Mouse (Mus musculus): ENCODE measurements around the gene Hist2h2ab. TPM values are rescaled to one million over a fixed set of nuclear protein-coding genes. Genes with fewer than 3 reads are reported as not detected.
"Not testable (repeated sequence)": the region's sequence is repeated elsewhere in the genome, so short reads cannot be mapped to it uniquely, and the experiment has no call there.

The Hist2h2ab gene
- 10 to 100 TPM in 1 of 2 experiments, 1 to 10 TPM in 1; 9.4 to 10.4 TPM for total RNA-seq (2021)
- long read RNA-seq, experiment 1: 0 reads
- long read RNA-seq, experiment 2: 0 reads

GRCm38 (mm10) chr3:96219661-96220130, at the start of gene Hist2h2ab, which contains the start of gene Bola1:
Gene Hist2h2ab, plus strand, starts transcription at chr3:96219865.
Gene Bola1, minus strand, starts transcription at chr3:96219709.
- peak; percentile 86 to 91 for DNase-seq (ENCODE audit: low spot score in 2 of 2)

GRCm38 (mm10) chr3:96170276-96170675, 49.4 kb upstream of the Hist2h2ab start:
- DNase-seq (ENCODE audit: low spot score in 2 of 2): no peak

DNA sequence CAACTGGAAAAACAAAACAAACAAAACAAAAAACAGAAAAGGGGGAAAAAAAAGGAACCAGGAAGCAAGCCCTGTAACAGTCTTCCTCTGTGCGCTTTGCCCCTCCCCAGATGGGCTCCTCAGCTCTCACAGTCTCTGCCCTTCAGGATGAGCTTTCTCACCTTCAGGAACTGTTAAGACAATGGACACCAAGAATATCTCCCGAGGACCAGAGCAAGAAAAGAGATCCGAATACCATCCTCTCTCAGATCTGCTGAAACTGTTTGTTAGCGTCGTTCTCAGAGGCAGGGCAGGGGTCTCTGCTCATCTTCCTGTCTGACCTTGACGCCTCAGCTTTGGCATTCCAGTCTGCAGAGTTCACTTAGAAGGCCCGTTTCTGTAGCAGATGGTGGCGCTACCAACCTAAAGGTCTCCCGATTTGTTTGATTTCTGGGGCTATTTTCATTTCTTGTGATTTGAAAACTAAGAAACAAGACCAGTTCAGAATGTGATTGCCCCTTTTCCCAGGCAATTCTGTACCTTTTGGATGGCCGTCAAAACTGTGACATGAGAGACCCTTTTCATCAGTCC, 48.6 kb upstream of the Hist2h2ab start:
- no peak for DNase-seq (ENCODE audit: low spot score in 2 of 2)

DNA sequence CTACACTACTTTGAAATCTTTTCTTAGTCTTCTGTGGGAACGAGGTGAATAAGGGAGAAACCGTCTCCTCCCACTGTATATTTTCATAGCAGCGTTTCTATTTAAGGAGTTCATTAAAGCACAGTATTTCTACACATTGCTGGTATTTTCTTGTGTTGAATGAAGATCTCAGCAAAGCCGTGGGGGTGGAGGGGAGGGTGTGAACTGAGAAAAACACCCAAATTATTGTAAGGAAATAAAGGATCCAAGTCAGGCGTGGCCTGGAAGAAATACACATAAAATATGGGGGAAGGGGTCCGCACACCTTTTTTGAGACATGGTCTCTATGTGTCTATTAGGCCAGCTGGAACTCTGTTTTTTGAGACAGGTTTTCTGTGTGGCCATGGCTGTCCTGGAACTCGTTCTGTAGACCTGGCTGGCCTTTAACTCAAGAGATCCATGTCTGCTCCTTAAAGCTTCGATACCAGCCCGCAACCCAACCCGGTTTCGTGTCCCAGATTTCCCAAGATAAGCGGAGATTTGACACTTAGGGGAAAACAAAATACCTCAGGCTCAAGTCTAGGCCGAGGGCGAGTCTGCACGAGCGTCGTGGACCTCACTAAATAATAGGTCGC, 48.0 kb upstream of the Hist2h2ab start:
- no peak for DNase-seq (ENCODE audit: low spot score in 2 of 2)

DNA sequence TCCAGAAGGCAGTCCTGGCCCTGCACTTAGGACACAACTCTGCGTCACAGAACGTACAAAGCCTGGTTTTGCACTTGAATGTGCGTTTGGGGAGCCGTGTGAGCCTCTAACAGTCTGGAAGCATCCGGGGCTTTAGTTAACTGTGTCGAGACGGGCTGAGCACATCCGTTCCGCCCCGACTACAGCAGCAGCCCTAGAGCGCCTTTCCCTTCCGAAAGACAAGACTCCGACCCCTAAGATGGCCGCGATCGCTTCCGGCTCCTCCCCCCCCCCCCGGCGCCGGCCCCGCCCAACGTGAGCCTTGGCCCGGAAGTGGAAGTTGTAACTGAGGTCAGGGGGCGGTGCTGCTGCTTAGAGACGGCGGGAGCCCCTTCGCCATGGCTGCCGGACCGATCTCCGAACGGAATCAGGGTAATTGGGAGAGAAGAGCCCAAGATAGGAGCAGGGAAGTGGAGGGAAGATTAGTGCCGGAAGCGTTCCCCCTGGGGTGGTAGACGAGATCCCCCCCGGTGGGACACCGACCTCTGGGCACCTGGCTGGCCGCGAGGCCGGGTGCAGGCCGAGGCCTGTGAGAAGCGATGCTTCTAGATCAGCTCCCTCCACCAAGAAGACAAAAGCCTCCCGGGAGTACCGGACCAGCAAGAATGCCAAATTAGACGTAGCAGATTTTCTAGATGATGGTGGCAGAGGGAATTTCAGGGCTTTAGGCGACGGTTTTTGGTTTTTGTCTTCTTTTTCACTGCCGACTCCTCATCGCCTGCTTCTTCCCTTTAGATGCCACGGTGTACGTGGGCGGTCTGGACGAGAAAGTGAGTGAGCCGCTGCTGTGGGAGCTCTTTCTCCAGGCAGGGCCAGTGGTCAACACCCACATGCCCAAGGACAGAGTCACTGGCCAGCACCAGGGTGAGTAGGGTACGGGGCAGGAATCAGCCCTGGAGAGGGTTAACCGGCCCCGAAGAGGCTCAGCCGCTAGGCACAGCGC, 47.2 kb upstream of the Hist2h2ab start, which contains the start of gene Sf3b4:
Sf3b4 (plus strand) TSS at position 136 of the 982 bp plus-strand sequence.
- DNase-seq (ENCODE audit: low spot score in 2 of 2): peak; percentile 83 to 91

DNA sequence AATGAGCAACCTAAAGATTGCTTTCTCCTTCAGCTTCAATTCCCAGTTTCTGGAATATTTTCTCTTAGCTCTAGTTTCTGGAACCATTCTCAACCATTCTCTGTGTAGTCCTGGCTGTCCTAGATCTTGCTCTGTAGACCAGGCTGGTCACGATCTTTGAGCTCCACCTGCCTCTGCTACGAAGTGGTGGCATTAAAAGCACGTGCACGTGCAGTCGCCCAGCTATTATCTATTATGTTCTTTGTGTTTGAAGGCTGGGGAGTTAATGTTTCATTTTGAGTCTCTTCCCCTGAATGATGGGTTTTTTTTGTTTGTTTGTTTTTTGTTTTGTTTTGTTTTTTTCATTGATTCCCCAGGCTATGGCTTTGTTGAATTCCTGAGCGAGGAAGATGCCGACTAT, 46.5 kb upstream of the Hist2h2ab start:
- DNase-seq (ENCODE audit: low spot score in 2 of 2): no peak

DNA sequence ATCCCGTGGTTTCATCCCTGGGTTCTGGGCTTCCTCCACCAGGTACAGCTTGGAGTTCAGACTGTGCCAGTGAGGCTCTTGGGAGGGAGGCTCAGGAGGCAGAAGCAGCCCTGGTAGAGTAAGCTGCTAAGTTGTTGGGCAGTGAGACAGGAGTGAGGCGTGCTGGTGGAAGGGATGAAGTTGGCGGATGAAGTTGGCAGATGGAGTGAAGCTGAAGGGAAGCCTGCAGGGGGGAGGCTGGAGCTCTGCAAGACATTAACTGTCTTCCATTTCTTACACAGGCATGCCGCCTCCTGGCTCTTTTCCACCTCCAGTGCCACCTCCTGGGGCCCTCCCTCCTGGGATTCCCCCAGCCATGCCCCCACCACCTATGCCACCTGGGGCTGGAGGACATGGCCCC, 45.6 kb upstream of the Hist2h2ab start:
- DNase-seq (ENCODE audit: low spot score in 2 of 2): not testable (repeated sequence)

DNA sequence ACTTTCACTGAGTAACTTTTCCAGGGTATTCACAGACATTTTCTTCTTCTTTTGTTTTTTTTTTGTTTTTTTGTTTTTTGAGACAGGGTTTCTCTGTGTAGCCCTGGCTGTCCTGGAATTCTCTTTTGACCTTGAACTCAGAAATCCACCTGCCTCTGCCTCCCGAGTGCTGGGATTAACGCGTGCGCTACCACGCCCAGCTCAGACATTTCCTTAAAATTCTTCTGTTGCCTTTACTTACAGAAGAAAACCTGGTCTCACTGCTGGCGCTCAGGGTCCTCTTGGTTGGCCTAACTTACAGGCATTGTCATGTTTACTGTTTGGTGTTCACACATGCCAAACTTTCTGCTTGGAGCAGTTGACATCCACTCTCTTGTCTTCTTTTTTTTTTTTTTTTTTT, 44.4 kb upstream of the Hist2h2ab start:
- no peak for DNase-seq (ENCODE audit: low spot score in 2 of 2)

DNA sequence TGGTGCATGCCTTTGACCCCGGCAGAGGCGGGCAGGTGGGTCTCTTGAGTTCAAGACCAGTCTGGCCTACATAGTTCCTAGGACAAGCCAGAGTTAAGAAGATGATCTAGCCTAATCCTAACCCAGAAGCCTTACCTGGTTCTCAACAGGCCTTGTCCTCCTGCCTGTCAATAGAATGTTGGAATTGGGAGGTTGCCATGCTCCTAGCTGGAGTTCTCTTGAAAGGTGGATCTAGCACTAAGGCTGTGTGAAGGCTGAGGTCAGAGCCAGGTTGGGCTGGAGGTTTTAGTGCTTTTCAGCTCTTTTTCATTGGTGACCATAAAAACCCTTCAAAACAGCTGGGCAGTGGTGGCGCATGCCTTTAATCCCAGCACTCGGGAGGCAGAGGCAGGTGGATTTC, 41.2 kb upstream of the Hist2h2ab start:
- DNase-seq (ENCODE audit: low spot score in 2 of 2): no peak

- DNase-seq (ENCODE audit: low spot score in 2 of 2): no peak
Observed at GRCm38 (mm10) chr3:96178902-96179301, 40.8 kb upstream of the Hist2h2ab start.

DNA sequence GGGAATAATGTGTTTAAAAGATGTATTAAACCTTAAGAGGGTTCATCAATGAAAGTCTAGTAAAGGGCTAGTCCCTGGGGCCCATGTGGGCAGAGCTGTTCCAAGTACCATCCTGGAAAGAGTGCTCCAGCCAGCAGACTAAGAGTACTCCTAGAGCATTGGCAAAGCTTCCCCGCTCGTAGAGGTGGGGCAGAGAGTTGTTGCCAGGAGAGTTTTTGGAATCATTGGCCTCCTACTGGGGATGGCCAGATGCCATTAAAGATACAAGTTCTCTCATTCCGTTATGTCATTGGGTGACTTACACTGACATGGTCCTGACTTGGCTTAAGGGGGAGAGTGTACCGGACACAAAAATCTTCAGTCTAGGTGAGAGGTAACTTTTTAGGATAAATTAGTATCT, 40.1 kb upstream of the Hist2h2ab start:
- no peak for DNase-seq (ENCODE audit: low spot score in 2 of 2)

- DNase-seq (ENCODE audit: low spot score in 2 of 2): peak in 1 of 2 experiments; percentile 75
Observed at GRCm38 (mm10) chr3:96180727-96181477, 38.8 kb upstream of the Hist2h2ab start, which contains the start of gene Sv2a. Gene Sv2a, plus strand, starts transcription at chr3:96181151.

DNA sequence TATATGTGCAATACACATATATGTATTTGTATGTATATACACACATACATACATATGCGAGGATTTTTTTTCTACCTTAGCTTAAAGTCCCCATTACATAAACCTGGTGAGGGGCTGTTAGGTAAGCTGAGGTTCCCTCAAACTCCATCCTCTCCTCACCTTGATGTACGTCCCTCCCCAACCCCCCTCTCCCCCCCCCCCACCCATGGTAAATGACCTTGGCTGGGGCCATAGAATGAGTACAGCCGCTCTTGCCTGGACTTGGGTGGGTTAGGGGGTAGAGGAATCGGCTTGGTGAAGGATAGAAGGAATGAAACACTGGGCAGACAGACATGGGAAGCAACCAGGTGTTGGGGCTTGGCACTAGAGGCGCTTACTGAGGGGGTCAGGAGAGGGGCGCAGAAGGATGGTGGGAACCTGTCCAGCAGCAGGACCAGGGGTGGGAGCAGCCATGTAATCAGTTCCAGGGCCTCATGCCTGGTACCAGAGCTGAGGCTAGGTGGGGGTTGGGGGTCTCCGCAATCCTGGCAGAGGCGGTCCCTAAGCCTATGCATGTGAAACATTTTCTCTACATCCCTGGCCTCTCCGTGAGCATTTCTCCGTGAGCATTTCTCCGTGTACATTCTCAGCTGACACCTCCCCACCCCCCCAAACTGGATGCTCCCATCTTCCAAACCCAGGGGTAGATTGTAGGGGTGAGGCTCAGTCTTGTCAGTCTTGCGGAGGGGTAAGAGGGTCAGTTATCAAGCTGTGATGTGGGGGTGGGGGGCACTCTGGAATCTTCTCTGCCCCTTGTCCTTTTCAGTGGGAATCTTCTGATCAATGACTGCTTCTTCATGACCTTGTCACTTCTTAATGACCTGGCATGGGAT, 37.9 kb upstream of the Hist2h2ab start:
- DNase-seq (ENCODE audit: low spot score in 2 of 2): no peak

GRCm38 (mm10) chr3:96182382-96182776, 37.3 kb upstream of the Hist2h2ab start:
- DNase-seq (ENCODE audit: low spot score in 2 of 2): no peak

DNA sequence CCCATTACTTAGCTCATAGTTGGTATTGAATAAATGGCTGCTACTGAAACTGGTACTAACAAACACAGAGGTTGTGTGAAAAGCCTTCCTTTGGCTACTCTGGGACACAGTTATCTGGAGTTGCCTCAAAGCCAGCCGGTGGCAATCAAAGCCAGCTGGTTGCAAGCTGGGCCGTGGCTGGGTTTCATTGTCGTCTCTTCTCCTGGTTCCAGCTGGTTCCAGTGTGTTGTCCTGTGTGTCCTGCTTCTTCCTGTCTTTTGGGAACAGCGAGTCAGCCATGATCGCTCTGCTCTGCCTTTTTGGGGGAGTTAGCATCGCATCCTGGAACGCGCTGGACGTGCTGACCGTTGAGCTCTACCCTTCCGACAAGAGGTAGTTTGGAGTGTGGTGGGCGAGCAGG, 26.7 kb upstream of the Hist2h2ab start:
- no peak for DNase-seq (ENCODE audit: low spot score in 2 of 2)

DNA sequence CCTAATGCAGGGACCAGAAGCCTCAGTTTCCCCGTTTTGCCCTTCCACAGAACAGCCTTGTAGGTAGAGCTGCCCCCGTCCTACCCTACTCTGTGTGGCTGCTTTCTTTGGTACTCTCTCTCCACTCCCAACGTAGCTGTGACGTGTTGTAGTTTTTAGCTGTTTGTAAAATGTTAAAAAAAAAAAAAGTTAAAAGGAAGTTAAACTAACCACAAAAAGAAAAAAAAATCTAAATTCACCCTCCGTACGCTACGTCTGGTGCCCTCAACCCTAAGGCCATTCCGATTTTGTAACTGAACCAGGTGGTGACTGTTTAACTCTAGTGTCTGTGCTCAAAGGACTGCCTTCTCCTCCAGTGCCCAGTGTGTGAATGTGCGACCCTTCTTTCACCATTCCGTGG, 24.7 kb upstream of the Hist2h2ab start:
- DNase-seq (ENCODE audit: low spot score in 2 of 2): no peak

DNA sequence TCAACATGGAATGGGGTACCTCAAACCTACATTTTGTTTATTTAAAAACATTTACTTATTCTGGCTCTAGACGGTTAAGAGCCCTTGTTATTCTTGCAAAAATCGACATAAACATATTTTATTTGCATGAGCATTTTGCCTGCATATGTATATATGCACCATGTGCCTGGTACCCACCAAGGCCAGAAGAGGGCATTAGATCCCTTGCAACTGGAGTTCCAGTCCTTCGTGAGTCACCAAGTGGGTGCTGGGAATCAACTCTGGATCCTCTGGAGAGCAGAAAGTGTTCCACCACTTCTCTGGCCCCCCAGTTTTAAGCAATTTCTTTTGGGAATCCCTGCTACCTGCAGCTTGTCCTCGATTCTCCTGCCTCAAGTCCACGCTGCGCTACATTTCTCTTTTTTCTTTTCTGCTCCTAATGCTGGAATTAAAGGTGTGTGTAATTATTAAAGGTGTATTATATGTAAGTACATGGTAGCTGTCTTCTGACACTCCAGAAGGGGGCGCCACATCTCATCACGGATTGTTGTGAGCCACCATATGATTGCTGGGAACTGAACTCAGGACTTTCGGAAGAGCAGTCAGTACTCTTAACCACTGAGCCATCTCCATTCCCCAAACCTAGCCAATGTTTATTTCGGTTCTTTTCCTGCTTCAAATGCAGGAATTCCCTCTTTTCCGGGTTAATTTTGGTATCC, 23.9 kb upstream of the Hist2h2ab start:
- DNase-seq (ENCODE audit: low spot score in 2 of 2): no peak

DNA sequence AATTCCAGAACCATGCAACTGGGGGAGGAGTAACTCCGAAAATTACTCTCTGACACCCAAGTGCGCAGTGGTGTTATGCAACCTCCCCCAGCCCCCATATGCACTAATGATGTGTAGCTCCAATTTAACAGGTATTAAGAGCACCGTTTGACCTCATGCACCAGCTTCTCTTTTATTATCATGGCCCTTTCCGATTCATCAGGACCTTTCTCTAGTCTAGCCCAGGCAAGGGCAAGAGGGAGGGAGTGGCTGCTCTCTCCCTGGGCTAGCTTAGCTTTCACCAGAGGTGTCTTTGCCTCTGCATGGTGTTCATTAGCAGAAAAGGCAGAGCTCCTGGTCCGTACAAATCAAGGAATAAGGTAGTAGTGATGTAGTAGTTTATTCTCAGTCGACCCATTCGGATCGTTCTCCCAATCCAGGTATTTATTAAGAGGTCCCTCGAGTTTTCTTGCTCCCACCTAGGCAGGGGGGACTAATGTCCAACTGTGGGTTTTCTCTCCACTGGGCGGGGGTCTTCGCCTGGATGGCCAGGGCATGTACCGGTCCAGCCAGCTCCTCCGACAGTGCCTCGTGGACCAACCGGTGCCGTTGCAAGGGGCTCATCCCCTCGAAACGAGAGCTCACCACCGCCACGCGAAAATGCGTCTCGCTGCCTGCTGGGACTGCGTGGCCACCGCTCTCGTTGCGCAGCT, 23.1 kb upstream of the Hist2h2ab start:
- DNase-seq (ENCODE audit: low spot score in 2 of 2): no peak
